Mouse (Mus musculus) forebrain, embryonic 10.5 days (tissue): ENCODE measurements around the gene Ap2m1. TPM values are rescaled to one million over a fixed set of nuclear protein-coding genes. Genes with fewer than 3 reads are reported as not detected.

Experiments used
- DNase-seq: peaks from one replicate; pipeline ENCODE4 v3.0.0-alpha.2; 2017; ENCODE audit warnings: low spot score; ENCODE audit errors: extremely low spot score
- H3K27ac ChIP-seq: fragments of 300-500 bp; sonication (generic); 2 replicates; pipeline ENCODE4 v1.5.1; 2016; ENCODE audit warnings: mild to moderate bottlenecking
- H3K27me3 ChIP-seq: fragments of 300-500 bp; sonication (generic); 2 replicates; pipeline ENCODE4 v1.6.1; 2016; ENCODE audit warnings: mild to moderate bottlenecking; ENCODE audit not compliant: poor library complexity, severe bottlenecking
- H3K36me3 ChIP-seq: fragments of 300-500 bp; sonication (generic); replicated peaks from 2 replicates; pipeline ENCODE4 v1.6.1; 2016; ENCODE audit warnings: mild to moderate bottlenecking, moderate library complexity
- H3K4me1 ChIP-seq: fragments of 300-500 bp; sonication (generic); 2 replicates; pipeline ENCODE4 v1.6.1; 2016
- H3K4me3 ChIP-seq: fragments of 300-500 bp; sonication (generic); 2 replicates; pipeline ENCODE4 v1.5.1; 2016; ENCODE audit warnings: mild to moderate bottlenecking, moderate library complexity
- H3K9me3 ChIP-seq: fragments of 300-500 bp; sonication (generic); 2 replicates; pipeline ENCODE4 v1.6.1; 2016; ENCODE audit warnings: mild to moderate bottlenecking, moderate library complexity
- WGBS: fragments of 180-500 bp; shearing (Covaris S2); methylation state at CpG from one replicate; pipeline ENCODE4 v1.1.7; 2016; 5-methylcytosine and 5-hydroxymethylcytosine counted together
- polyA plus RNA-seq: library from polyadenylated mRNA; unstranded; fragments of >200 nt; fragmentation: Nextera tagmentation; extraction: Ambion mirVana; gene quantifications from 2 replicates; pipeline ENCODE4 v1.2.1, GENCODE M21; 2016

Gene Ap2m1
- polyA plus RNA-seq, 1 experiment from 2014 or later = 628 TPM

GRCm38 (mm10) chr16:20589366-20589938 is 54.2 kb downstream of the Ap2m1 start, which contains the start of gene Vwa5b2:
Gene Vwa5b2, plus strand, starts transcription at chr16:20589471.
- Histone ChIP-seq H3K27me3 (peaks cover 72% of the 10 kb centered on the region), H3K36me3 (no peaks in the 10 kb centered on the region), H3K9me3 (no peaks in the 10 kb centered on the region), H3K4me1 (peaks cover 25% of the 10 kb centered on the region), H3K4me3 (peak within 1 kb of the TSS; percentile 64), H3K27ac (peak within 1 kb of the TSS; percentile 65)
- peak; percentile 22 for DNase-seq
- WGBS = 1% methylated on average over 24 of the region's 24 CpGs

GRCm38 (mm10) chr16:20589939-20590679 is 54.8 kb downstream of the Ap2m1 start:
- H3K27me3 ChIP-seq = peaks cover 76% of the 10 kb centered on the region
- no peaks in the 10 kb centered on the region for H3K36me3 ChIP-seq
- H3K4me1 ChIP-seq = peaks cover 25% of the 10 kb centered on the region
- WGBS = 0% methylated on average over 39 of the region's 39 CpGs
- no peaks in the 10 kb centered on the region for H3K9me3 ChIP-seq
- H3K4me3 ChIP-seq = peak overlapping the region; percentile 64
- H3K27ac ChIP-seq = peak overlapping the region; percentile 65
- DNase-seq = peak; percentile 41

- H3K4me1 ChIP-seq = peaks cover 25% of the 10 kb centered on the region
- no peak for DNase-seq
- H3K36me3 ChIP-seq = no peaks in the 10 kb centered on the region
- H3K9me3 ChIP-seq = no peaks in the 10 kb centered on the region
- H3K4me3 ChIP-seq = peak overlapping the region; percentile 64
- no peak overlapping the region for H3K27ac ChIP-seq
- peaks cover 76% of the 10 kb centered on the region for H3K27me3 ChIP-seq
- 2% methylated on average over 17 of the region's 17 CpGs for WGBS
Observed at GRCm38 (mm10) chr16:20590680-20591038, 55.4 kb downstream of the Ap2m1 start.

GRCm38 (mm10) chr16:20591076-20591705 is 55.9 kb downstream of the Ap2m1 start:
- Histone ChIP-seq H3K27ac (no peak overlapping the region), H3K4me3 (peak overlapping the region; percentile 64), H3K9me3 (no peaks in the 10 kb centered on the region), H3K4me1 (peaks cover 25% of the 10 kb centered on the region), H3K36me3 (no peaks in the 10 kb centered on the region), H3K27me3 (peaks cover 76% of the 10 kb centered on the region)
- WGBS = 4% methylated on average over 48 of the region's 48 CpGs
- peak; percentile 25 for DNase-seq

Other genes starting within 250 kb of the Ap2m1 start
- gene Parl, start 233.1 kb upstream of the Ap2m1 start, polyA plus RNA-seq = 143 and 150 TPM in 2 replicates
- not detected in 2 replicates for gene Cyp2ab1, start 210.1 kb upstream of the Ap2m1 start, polyA plus RNA-seq
- 57.1 and 59.8 TPM in 2 replicates for gene Abcc5, start 109.1 kb upstream of the Ap2m1 start, polyA plus RNA-seq
- 158 and 160 TPM in 2 replicates for gene Eif2b5, start 36.7 kb upstream of the Ap2m1 start, polyA plus RNA-seq
- gene Dvl3, start 18.5 kb upstream of the Ap2m1 start, polyA plus RNA-seq = 28.8 and 30.5 TPM in 2 replicates
- gene Abcf3, start 13.1 kb downstream of the Ap2m1 start, polyA plus RNA-seq = 58.3 and 62.6 TPM in 2 replicates
- 0.84 and 0.97 TPM in 2 replicates for gene Vwa5b2, start 54.0 kb downstream of the Ap2m1 start, polyA plus RNA-seq
- 43.3 and 44.1 TPM in 2 replicates for gene Eef1akmt4, start 76.1 kb downstream of the Ap2m1 start, polyA plus RNA-seq
- not detected in 2 replicates for gene Gm49333, start 76.1 kb downstream of the Ap2m1 start, polyA plus RNA-seq
- gene Alg3, start 76.3 kb downstream of the Ap2m1 start, polyA plus RNA-seq = 61.9 and 62.6 TPM in 2 replicates
- 2.4 and 2.5 TPM in 2 replicates for gene Camk2n2, start 85.8 kb downstream of the Ap2m1 start, polyA plus RNA-seq
- 4.3 and 5.1 TPM in 2 replicates for gene Ece2, start 94.3 kb downstream of the Ap2m1 start, polyA plus RNA-seq
- 544 and 556 TPM in 2 replicates for gene Psmd2, start 116.2 kb downstream of the Ap2m1 start, polyA plus RNA-seq
- gene Eif4g1, start 132.8 kb downstream of the Ap2m1 start, polyA plus RNA-seq = 254 TPM in 2 replicates
- 6.3 and 7.1 TPM in 2 replicates for gene Fam131a, start 157.8 kb downstream of the Ap2m1 start, polyA plus RNA-seq
- gene Polr2h, start 182.2 kb downstream of the Ap2m1 start, polyA plus RNA-seq = 155 and 163 TPM in 2 replicates
- 11.4 and 12.5 TPM in 2 replicates for gene Clcn2, start 182.3 kb downstream of the Ap2m1 start, polyA plus RNA-seq
- gene Chrd, start 197.6 kb downstream of the Ap2m1 start, polyA plus RNA-seq = 0.87 and 1.2 TPM in 2 replicates
- gene Thpo, start 199.0 kb downstream of the Ap2m1 start, polyA plus RNA-seq = 0.31 and 0.46 TPM in 2 replicates